Mouse (Mus musculus): ENCODE measurements at regions not wholly inside any gene's neighbourhood (a gene's known extent, or its start where the extent isn't known, plus 50 kb on each side); places are given as distances from the start of the nearest gene placed in this dataset.

DNA sequence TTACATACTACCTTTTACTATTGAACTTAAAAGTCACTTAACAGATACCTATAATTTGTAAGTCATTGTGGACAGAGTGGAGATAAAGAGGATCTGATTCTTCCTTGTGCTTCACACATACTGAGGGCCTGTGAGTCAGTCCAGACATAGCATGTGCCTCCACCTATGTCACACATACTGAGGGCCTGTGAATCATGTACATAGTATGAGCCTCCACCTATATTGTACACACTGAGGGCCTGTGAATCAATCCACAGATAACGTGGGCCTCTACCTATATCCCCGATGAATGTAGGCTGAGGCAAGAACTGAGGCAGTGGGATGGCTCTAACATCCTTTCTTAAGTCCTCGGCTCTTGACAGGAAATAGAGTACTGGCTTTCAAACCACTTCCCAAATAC is 505.2 kb upstream of the Camk1g start:
- Histone ChIP-seq H3K9ac (no peak overlapping the region), H3K27ac (no peak overlapping the region), H3K27me3 (no peaks in the 10 kb centered on the region), H3K9me3 (replicated peaks) (no peaks in the 10 kb centered on the region), H3K4me1 (replicated peaks) (no peaks in the 10 kb centered on the region), H3K4me2 (no peak overlapping the region), H3K4me3 (replicated peaks) (no peak overlapping the region), H3K36me3 (no peaks in the 10 kb centered on the region)
- WGBS (ENCODE audit: insufficient replicate concordance) = 55% methylated on average over 3 of the region's 3 CpGs
- no peak for ATAC-seq (ENCODE audit: low read depth)
- no peak for DNase-seq

DNA sequence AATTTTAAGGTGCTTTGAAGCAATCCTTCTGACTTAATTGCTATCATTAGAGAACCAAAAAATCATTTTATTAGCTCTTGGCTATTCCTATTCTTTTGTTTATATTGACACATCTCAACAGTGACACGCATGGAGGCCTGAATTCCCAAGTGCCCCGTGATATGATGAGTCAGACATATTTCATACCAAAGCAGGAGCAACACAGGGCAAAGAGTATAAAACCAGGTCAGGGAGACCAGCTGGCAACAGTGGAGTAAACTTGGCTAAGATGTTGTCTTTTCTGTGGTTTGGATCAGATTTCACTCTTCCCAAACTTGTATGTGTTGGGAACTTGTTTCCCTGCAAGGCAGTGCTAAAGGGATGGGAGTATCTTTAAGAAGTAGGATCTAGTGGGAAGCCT is 500.6 kb upstream of the Camk1g start:
- WGBS (ENCODE audit: insufficient replicate concordance) = 54% methylated on average over 2 of the region's 2 CpGs
- Histone ChIP-seq H3K9me3 (replicated peaks) (no peaks in the 10 kb centered on the region), H3K36me3 (no peaks in the 10 kb centered on the region), H3K9ac (no peak overlapping the region), H3K27me3 (no peaks in the 10 kb centered on the region), H3K4me3 (replicated peaks) (no peak overlapping the region), H3K27ac (no peak overlapping the region), H3K4me2 (no peak overlapping the region), H3K4me1 (replicated peaks) (no peaks in the 10 kb centered on the region)
- no peak for ATAC-seq (ENCODE audit: low read depth)
- no peak for DNase-seq

GRCm38 (mm10) chr1:193868639-193869320 is 498.7 kb upstream of the Camk1g start:
- DNase-seq (no peak), ATAC-seq (ENCODE audit: low read depth) (no peak)
- 57% methylated on average over 4 of the region's 4 CpGs for WGBS (ENCODE audit: insufficient replicate concordance)
- Histone ChIP-seq H3K9ac (no peak overlapping the region), H3K27ac (no peak overlapping the region), H3K27me3 (no peaks in the 10 kb centered on the region), H3K4me2 (no peak overlapping the region), H3K36me3 (no peaks in the 10 kb centered on the region), H3K9me3 (replicated peaks) (no peaks in the 10 kb centered on the region), H3K4me3 (replicated peaks) (no peak overlapping the region), H3K4me1 (replicated peaks) (no peaks in the 10 kb centered on the region)

- H3K4me2 ChIP-seq = no peak overlapping the region
- WGBS (ENCODE audit: insufficient replicate concordance) = 57% methylated on average over 5 of the region's 5 CpGs
- no peaks in the 10 kb centered on the region for H3K4me1 ChIP-seq (replicated peaks)
- ATAC-seq (ENCODE audit: low read depth) = no peak
- DNase-seq = no peak
- H3K27ac ChIP-seq = no peak overlapping the region
- H3K9ac ChIP-seq = no peak overlapping the region
- H3K27me3 ChIP-seq = no peaks in the 10 kb centered on the region
- no peak overlapping the region for H3K4me3 ChIP-seq (replicated peaks)
- no peaks in the 10 kb centered on the region for H3K9me3 ChIP-seq (replicated peaks)
- no peaks in the 10 kb centered on the region for H3K36me3 ChIP-seq
Observed at GRCm38 (mm10) chr1:193860767-193861299, 490.7 kb upstream of the Camk1g start.

DNA sequence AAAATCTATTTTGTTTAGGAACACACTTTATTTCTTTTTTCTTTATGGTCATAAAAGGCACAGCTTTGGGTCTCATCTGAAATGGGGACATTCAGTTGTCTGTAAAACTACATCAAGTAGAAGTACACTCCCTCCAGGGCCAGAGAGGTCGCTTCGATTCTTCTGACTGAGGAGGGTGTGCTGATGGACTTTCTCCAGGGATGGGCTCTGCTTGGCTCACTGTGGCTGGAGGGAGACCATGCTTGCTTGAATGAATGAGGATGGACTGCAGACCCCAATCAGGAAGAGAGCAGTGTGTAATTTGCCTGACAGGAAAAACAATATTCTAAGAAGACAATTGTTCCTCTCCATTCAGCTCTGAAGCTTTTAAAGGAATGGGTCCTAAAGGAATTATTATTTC is 490.3 kb upstream of the Camk1g start:
- Histone ChIP-seq H3K4me2 (no peak overlapping the region), H3K4me3 (replicated peaks) (no peak overlapping the region), H3K9ac (no peak overlapping the region), H3K36me3 (no peaks in the 10 kb centered on the region), H3K27me3 (no peaks in the 10 kb centered on the region), H3K9me3 (replicated peaks) (no peaks in the 10 kb centered on the region), H3K27ac (no peak overlapping the region), H3K4me1 (replicated peaks) (no peaks in the 10 kb centered on the region)
- ATAC-seq (ENCODE audit: low read depth) (no peak), DNase-seq (no peak)
- 62% methylated on average over 2 of the region's 2 CpGs for WGBS (ENCODE audit: insufficient replicate concordance)

DNA sequence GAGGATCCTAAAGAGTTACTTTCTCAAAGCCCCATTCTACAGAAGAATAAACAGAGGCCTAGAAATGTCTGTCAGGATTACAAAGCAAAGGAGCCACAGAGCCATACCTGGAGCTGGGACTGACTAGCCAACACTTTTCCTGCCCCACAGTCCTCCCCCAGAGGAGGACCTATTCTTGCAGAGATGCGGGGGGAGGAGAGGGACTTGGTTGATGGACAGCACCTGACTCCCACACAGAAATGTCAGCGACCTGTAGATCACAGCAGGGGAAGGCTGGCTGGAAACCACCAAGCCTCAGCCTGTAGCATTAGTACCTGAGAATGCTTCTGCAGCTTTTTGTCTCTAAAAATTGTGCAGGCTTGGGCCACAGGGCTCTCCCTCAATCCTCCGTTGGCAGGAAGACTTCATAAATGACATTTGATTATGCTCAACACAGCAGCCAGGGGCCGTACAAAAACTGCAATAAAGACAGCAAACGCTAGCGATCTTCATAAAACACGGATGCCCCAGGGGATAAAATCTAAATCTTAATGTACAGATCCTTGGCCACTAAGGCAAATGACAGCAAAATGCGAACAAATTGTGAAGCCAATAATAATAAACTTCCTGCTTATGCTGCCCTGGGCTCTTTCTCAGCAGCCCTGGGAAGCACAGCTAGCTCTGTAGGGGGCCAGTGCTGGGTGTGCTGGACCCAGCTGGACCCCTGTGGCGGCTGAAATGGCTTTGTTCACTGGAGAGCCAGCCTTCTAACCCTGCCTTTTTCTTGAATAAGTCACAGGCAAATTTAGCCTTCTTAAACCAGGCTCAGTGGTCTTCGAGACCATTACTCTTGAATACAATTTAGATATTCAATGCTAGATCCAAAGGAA is 489.4 kb upstream of the Camk1g start:
- Histone ChIP-seq H3K9me3 (replicated peaks) (no peaks in the 10 kb centered on the region), H3K4me3 (replicated peaks) (no peak overlapping the region), H3K36me3 (no peaks in the 10 kb centered on the region), H3K4me2 (no peak overlapping the region), H3K4me1 (replicated peaks) (no peaks in the 10 kb centered on the region), H3K27ac (no peak overlapping the region), H3K27me3 (no peaks in the 10 kb centered on the region), H3K9ac (no peak overlapping the region)
- no peak for DNase-seq
- 54% methylated on average over 10 of the region's 10 CpGs for WGBS (ENCODE audit: insufficient replicate concordance)
- no peak for ATAC-seq (ENCODE audit: low read depth)

DNA sequence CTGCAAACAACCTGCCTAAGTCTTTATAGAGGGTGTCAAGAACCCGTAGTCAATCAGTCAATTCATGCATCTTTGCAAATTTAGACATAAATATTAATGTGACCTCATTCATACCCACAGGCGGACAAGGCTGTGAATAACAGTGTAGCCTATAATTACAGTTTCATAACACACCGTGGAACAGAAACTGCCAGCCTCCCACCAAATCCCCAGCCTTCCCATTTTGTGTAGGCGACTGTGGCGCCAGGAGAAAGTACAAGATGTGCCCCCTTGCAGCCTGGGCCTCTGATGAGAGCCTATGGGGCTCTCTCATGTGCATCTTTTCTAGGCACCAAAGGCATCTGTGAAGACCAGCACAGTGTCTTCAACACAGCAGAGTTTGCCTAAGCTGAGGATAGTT is 477.8 kb upstream of the Camk1g start:
- Histone ChIP-seq H3K27ac (no peak overlapping the region), H3K4me3 (replicated peaks) (no peak overlapping the region), H3K36me3 (no peaks in the 10 kb centered on the region), H3K9me3 (replicated peaks) (0 out of 2 replicates have a peak, but pooled peaks cover 3% of the 10 kb centered on the region), H3K27me3 (no peaks in the 10 kb centered on the region), H3K4me2 (no peak overlapping the region), H3K9ac (no peak overlapping the region), H3K4me1 (replicated peaks) (no peaks in the 10 kb centered on the region)
- DNase-seq = no peak
- WGBS (ENCODE audit: insufficient replicate concordance) = 54% methylated on average over 5 of the region's 5 CpGs
- no peak for ATAC-seq (ENCODE audit: low read depth)

- Histone ChIP-seq H3K27ac (no peak overlapping the region), H3K36me3 (no peaks in the 10 kb centered on the region), H3K9me3 (replicated peaks) (no peaks in the 10 kb centered on the region), H3K4me3 (replicated peaks) (no peak overlapping the region), H3K4me2 (no peak overlapping the region), H3K4me1 (replicated peaks) (no peaks in the 10 kb centered on the region), H3K27me3 (no peaks in the 10 kb centered on the region), H3K9ac (no peak overlapping the region)
- ATAC-seq (ENCODE audit: low read depth) (no peak), DNase-seq (no peak)
Observed at GRCm38 (mm10) chr1:193844868-193845267, 474.8 kb upstream of the Camk1g start.

GRCm38 (mm10) chr1:193844461-193844860 is 474.4 kb upstream of the Camk1g start:
- DNase-seq (no peak), ATAC-seq (ENCODE audit: low read depth) (no peak)
- Histone ChIP-seq H3K27me3 (no peaks in the 10 kb centered on the region), H3K4me2 (no peak overlapping the region), H3K36me3 (no peaks in the 10 kb centered on the region), H3K4me3 (replicated peaks) (no peak overlapping the region), H3K9ac (no peak overlapping the region), H3K4me1 (replicated peaks) (no peaks in the 10 kb centered on the region), H3K27ac (no peak overlapping the region), H3K9me3 (replicated peaks) (no peaks in the 10 kb centered on the region)
- 9% methylated on average over 1 of the region's 1 CpGs for WGBS (ENCODE audit: insufficient replicate concordance)

GRCm38 (mm10) chr1:193800998-193801397 is 430.9 kb upstream of the Camk1g start:
- Histone ChIP-seq H3K9me3 (replicated peaks) (no peaks in the 10 kb centered on the region), H3K27me3 (no peaks in the 10 kb centered on the region), H3K4me3 (replicated peaks) (no peak overlapping the region), H3K36me3 (no peaks in the 10 kb centered on the region), H3K4me1 (replicated peaks) (no peaks in the 10 kb centered on the region), H3K4me2 (no peak overlapping the region), H3K9ac (no peak overlapping the region), H3K27ac (no peak overlapping the region)
- WGBS (ENCODE audit: insufficient replicate concordance) = 38% methylated on average over 3 of the region's 3 CpGs
- DNase-seq (no peak), ATAC-seq (ENCODE audit: low read depth) (no peak)

DNA sequence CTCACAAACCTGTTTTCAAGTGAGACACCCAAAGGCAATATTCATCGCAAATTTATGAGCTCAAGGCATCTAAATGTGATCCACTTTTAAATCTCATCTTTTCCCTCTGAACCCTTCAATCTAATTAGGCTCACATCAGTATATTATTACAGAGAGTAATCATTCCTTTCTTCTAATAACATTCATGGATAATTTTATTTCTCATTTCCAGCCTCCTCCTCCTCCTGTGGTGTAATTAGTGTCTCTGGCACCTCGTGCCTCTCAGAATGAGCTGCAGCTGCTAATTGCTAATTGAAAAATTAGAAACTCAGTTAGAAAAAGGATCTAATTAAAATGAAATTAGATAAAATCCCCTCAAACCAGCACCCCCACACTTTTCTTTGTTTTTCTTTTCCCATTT is 420.5 kb upstream of the Camk1g start:
- 47% methylated on average over 2 of the region's 2 CpGs for WGBS (ENCODE audit: insufficient replicate concordance)
- ATAC-seq (ENCODE audit: low read depth) (no peak), DNase-seq (no peak)
- no peak overlapping the region for H3K4me3 ChIP-seq (replicated peaks)
- no peaks in the 10 kb centered on the region for H3K9me3 ChIP-seq (replicated peaks)
- no peak overlapping the region for H3K27ac ChIP-seq
- H3K9ac ChIP-seq = no peak overlapping the region
- no peaks in the 10 kb centered on the region for H3K36me3 ChIP-seq
- H3K4me1 ChIP-seq (replicated peaks) = no peaks in the 10 kb centered on the region
- H3K27me3 ChIP-seq = no peaks in the 10 kb centered on the region
- no peak overlapping the region for H3K4me2 ChIP-seq

DNA sequence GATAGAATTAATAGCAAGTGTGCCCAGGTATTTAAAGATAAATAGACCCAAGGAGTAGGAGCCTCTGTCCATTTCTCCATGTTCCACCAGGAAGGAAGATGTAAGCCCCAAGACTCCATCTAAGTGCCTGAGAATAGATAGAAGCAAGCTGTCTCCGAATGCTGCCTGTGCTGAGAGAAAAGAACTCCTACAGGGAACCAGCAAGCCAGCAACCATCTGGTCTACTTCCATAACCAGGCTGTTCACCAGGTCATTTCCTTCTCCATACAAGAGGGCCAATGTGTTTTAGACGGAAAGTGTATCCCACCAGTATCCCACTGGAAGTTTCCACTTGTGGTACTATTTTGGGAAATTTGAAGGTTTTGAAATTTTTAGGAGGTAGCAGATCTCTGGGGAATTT is 418.4 kb upstream of the Camk1g start:
- DNase-seq = no peak
- Histone ChIP-seq H3K4me3 (replicated peaks) (no peak overlapping the region), H3K27me3 (no peaks in the 10 kb centered on the region), H3K9me3 (replicated peaks) (no peaks in the 10 kb centered on the region), H3K9ac (no peak overlapping the region), H3K36me3 (no peaks in the 10 kb centered on the region), H3K4me1 (replicated peaks) (no peaks in the 10 kb centered on the region), H3K4me2 (no peak overlapping the region), H3K27ac (no peak overlapping the region)
- 47% methylated on average over 2 of the region's 2 CpGs for WGBS (ENCODE audit: insufficient replicate concordance)
- ATAC-seq (ENCODE audit: low read depth) = no peak
